Mouse (Mus musculus): ENCODE results near the gene Gm2431.
A peak's percentile ranks its signal among the peaks of the same experiment; 100 is the strongest.
"Not testable (repeated sequence)": the region's sequence is repeated elsewhere in the genome, so short reads cannot be mapped to it uniquely, and the experiment has no call there.

Gene Gm2431

GRCm38 (mm10) chr7:142258254-142258653, at the start of gene Gm2431:
Gm2431 (minus strand) TSS chr7:142258354.
- DNase-seq (ENCODE audit: low read depth, low spot score): not testable (repeated sequence)

- DNase-seq (ENCODE audit: low read depth, low spot score): not testable (repeated sequence)
These were observed 45.8 kb upstream of the Gm2431 start for GRCm38 (mm10) chr7:142303929-142304328.

DNA sequence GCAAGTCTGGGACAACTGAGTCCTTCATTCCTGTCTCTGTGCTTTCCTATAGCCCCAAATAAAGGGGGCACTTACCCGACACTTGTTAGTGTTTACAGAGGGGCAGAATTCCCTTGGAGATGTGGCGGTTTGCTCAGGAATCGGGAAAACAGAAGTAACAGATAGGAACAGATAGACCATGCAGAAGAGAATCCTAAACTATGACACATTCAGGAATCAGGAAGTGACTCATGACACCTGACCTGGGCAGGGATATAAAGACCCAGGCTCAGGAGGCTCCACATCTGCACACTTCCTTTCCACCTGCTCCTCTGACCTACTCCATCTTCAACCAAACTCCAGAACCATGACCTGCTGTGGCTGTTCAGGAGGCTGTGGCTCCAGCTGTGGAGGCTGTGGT, 45.1 kb upstream of the Gm2431 start, which contains the start of gene Krtap5-4:
Gene Krtap5-4 (plus strand): TSS at position 301 of the 400 bp plus-strand sequence.
- DNase-seq (ENCODE audit: low read depth, low spot score): no peak

DNA sequence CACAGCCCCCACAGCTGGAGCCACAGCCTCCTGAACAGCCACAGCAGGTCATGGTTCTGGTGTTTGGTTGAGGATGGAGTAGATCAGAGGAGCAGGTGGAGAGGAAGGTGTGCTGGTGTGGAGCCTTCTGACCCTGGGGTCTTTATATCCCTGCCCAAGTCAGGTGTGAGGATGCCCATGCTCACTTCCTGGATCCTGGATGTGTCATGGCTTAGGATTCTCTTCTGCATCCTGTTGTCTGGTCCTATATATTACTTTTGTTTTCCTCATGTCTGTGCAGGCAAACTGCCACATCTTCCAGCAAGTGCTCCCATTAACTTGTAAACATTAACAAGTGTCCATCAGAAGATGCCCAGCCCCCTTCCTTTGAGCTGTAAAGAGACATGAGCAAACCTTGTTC, 38.9 kb upstream of the Gm2431 start, which contains the start of gene Krtap5-1:
Gene Krtap5-1 (minus strand): TSS at position 101 of the 400 bp plus-strand sequence.
- not testable (repeated sequence) for DNase-seq (ENCODE audit: low read depth, low spot score)

DNA sequence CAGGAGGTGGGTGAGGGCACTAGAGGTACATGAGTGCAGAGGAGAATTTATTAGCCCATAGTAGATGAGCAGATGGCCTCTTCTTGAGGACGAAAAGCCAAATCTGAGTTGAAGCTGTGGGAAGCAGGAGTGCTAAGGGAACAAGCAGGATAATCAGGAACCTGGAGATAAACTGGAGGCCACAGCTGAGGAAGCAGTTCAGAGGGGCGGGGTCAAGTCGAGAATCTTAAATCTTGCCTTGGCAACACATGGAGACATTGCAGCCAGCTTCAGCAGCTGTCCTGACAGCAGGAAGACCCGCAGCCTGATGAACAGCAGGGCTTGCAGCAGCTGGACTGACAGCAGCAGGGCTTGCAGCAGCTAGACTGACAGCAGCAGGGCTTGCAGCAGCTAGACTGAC, 38.0 kb upstream of the Gm2431 start:
- DNase-seq (ENCODE audit: low read depth, low spot score): not testable (repeated sequence)

DNA sequence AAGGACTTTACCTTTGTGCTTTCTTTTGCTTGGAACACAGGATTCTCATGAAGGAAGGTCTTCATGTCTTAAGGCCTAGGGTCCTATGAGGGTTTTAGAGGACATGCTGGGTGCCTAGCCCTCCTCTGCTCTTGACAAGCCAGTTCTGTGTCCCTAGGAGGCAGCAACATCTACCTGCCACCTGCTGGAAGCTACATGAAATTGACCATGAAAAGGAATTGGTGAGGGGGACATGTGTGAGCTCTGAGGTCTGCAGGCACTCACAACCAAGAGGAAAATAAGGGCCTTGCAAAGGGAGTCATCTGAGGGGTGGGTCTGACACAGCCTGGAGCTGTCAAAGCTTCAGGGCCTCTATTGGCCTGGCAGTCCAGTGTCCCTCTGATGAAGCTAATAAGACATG, 37.3 kb upstream of the Gm2431 start:
- no peak for DNase-seq (ENCODE audit: low read depth, low spot score)

DNA sequence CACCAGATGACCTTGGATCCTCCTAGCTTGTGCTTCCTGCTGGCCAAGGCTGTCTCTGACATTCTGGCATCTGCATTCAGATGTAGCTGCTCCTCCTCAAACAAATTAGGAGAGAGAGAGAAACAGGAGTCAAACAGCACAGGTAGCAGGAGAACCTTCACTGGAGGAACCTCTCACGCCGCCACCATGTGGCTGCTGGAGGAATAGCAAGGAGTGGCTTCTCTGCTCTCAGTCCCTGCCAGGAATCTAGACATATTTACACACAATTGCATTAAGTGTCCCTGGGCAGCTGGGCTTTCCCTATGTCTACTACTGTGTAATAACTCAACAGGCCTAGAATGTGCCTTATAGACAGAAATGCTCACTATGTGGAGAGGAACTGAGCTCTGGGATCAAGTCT, 35.7 kb upstream of the Gm2431 start:
- not testable (repeated sequence) for DNase-seq (ENCODE audit: low read depth, low spot score)

DNA sequence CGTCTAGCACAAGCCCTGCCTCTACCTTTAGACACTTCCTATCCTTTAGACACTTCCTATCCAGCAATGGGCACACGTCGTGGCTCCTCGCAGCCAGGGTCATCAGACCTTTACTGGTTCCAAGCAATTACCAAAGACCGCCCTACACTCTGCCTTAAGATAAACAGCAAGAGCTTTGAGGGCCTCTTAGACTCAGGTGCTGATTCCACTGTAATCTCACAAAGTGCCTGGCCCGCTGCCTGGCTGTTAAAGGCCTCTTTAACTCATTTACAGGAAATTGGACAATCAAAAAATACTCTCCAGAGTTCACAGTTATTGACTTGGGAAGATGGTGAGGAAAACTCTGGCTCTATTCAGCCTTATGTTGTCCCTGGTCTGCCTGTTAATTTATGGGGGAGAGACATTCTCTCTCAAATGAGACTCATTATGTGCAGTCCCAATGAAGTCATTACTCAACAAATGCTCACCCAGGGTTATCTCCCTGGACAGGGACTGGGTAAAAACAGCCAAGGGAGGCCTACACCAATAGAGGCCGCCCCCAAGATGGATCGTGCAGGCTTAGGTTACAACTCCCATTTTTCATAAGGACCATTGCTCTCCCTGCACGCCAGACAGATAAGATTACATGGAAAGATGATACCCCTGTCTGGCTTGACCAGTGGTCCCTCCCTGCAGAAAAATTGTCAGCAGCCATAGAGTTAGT, 27.9 kb upstream of the Gm2431 start:
- DNase-seq (ENCODE audit: low read depth, low spot score): not testable (repeated sequence)

- no peak for DNase-seq (ENCODE audit: low read depth, low spot score)
These were observed 27.1 kb upstream of the Gm2431 start for GRCm38 (mm10) chr7:142285130-142285835.

DNA sequence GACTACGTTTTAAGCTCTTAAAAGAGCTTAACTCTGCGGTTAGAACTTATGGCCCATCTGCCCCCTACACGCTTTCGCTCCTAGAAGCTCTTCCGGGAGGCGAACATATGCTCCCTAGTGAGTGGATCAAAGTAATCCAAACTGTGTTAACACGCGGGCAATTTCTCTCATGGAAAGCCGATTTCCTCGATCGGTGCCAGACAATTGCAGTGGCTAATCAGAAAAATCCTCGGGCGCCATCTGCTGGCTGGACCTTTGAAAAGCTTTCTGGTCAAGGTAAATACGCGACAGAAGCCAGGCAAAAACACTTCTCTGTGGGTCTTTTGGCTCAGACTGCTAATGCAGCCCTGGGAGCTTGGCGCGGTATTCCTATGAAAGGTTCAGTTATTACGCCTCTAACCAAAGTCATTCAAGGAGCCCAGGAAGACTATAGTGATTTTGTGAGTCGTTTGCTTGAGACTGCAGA, 26.5 kb upstream of the Gm2431 start:
- peak; percentile 72 for DNase-seq (ENCODE audit: low read depth, low spot score)

- peak; percentile 60 for DNase-seq (ENCODE audit: low read depth, low spot score)
These were observed 26.0 kb upstream of the Gm2431 start for GRCm38 (mm10) chr7:142284023-142284591.

DNA sequence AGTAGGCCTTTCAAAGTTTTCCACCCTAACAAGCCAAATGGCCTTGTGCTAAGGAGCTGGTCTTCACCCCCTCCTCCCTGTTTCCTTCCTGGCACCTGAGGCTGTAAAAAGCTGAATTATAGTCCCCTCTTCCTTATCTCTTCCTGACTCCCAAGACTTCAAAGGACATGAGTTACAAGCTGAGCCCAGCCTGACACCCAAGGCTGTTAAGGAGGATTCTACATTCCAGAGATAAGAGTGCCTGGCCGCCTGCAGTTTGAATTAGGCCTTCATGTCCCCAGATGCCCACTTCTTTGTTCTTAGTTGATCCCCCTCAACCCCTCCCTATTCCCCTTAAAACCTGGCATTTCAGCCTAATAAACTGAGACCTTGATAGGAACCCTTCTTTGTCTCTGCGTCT, 24.7 kb upstream of the Gm2431 start:
- not testable (repeated sequence) for DNase-seq (ENCODE audit: low read depth, low spot score)

GRCm38 (mm10) chr7:142279291-142279690, 21.1 kb upstream of the Gm2431 start:
- DNase-seq (ENCODE audit: low read depth, low spot score): not testable (repeated sequence)

- DNase-seq (ENCODE audit: low read depth, low spot score): not testable (repeated sequence)
These were observed 20.0 kb upstream of the Gm2431 start for GRCm38 (mm10) chr7:142278183-142278582.

GRCm38 (mm10) chr7:142274263-142274662, 16.1 kb upstream of the Gm2431 start, which contains the start of gene Gm4559:
Gm4559 (minus strand) TSS chr7:142274363.
- not testable (repeated sequence) for DNase-seq (ENCODE audit: low read depth, low spot score)

GRCm38 (mm10) chr7:142255517-142255916, 2.6 kb downstream of the Gm2431 start:
- no peak for DNase-seq (ENCODE audit: low read depth, low spot score)

- no peak for DNase-seq (ENCODE audit: low read depth, low spot score)
These were observed 8.3 kb downstream of the Gm2431 start for GRCm38 (mm10) chr7:142249824-142250223.

- no peak for DNase-seq (ENCODE audit: low read depth, low spot score)
These were observed 17.2 kb downstream of the Gm2431 start, which contains the start of gene Gm40460 for GRCm38 (mm10) chr7:142240978-142241377. Gm40460 (minus strand) TSS chr7:142241078.

DNA sequence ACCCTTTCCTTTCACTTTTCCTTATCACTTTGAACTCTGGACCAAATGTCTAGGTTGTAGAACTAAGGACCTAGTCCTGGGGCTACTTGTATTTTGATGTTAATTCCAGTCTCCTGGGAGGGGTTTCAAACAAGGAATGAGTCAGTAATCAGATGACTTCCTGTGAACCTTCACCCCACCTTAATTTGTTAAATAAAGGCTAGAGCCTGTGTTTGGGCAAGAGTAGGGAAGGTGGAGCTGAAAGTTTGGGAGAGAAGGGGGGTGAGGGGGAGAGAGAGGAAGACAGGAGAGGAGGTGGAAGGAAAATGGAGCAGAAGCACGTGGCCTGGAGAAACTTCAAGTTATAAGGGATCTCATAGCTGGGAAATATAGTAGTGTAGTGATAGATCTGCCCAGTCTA, 26.6 kb downstream of the Gm2431 start:
- peak; percentile 47 for DNase-seq (ENCODE audit: low read depth, low spot score)

DNA sequence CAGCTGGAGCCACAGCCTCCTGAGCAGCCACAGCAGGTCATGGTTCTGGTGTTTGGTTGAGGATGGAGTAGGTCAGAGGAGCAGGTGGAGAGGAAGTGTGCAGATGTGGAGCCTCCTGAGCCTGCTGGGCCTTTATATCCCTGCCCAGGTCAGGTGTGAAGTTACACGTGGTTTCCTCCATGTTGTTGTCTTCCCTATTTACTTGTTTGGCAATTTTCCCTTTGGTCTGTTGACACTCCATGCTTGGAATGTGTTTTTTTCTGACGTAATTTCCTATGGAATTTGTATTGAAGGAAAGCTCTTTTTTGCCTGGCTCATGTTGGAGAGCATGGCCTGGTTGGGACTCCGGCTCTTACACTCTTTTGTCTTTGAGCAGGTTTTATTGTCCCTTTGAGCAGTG, 28.3 kb downstream of the Gm2431 start, which contains the start of gene Krtap5-5:
Gene Krtap5-5 (minus strand): TSS at position 101 of the 400 bp plus-strand sequence.
- DNase-seq (ENCODE audit: low read depth, low spot score): not testable (repeated sequence)

- no peak for DNase-seq (ENCODE audit: low read depth, low spot score)
These were observed 33.6 kb downstream of the Gm2431 start for GRCm38 (mm10) chr7:142224518-142224917.

DNA sequence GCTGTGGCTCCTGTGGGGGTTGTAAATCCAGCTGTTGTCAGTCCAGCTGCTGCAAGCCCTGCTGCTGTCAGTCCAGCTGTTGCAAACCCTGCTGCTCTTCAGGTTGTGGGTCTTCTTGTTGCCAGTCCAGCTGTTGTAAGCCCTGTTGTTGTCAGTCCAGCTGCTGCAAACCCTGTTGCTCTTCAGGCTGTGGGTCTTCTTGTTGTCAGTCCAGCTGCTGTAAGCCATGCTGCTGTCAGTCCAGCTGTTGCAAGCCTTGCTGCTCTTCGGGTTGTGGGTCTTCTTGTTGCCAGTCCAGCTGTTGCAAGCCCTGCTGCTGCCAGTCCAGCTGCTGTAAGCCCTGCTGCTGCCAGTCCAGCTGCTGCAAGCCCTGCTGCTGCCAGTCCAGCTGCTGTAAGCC, 46.0 kb downstream of the Gm2431 start:
- DNase-seq (ENCODE audit: low read depth, low spot score): not testable (repeated sequence)

All from WW6 (cell line).